Mouse (Mus musculus) brain, embryonic 14.5 days (tissue): Measurements from ENCODE around the gene Efcab3. TPM values are rescaled to one million over a fixed set of nuclear protein-coding genes. Genes with fewer than 3 reads are reported as not detected.

Experiments used
- DNase-seq: peaks from one replicate; pipeline ENCODE4 v3.0.0-alpha.2; 2011; ENCODE audit warnings: low read depth
- CTCF ChIP-seq: fragments of 200-500 bp; IDR thresholded peaks from 2 replicates; pipeline ENCODE4 v1.5.1; 2012; ENCODE audit warnings: inconsistent platforms, mild to moderate bottlenecking, moderate library complexity, borderline replicate concordance; ENCODE audit not compliant: insufficient read depth, insufficient read length; ENCODE audit errors: extremely low read depth
- POLR2A ChIP-seq: fragments of 200-500 bp; IDR thresholded peaks from 2 replicates; pipeline ENCODE4 v1.6.1; 2012; ENCODE audit warnings: mild to moderate bottlenecking, inconsistent platforms, borderline replicate concordance; ENCODE audit not compliant: poor library complexity, insufficient read depth, insufficient read length, severe bottlenecking; ENCODE audit errors: extremely low read depth
- polyA plus RNA-seq: library from polyadenylated mRNA; depleted of rRNA; stranded (reverse); fragments of >200 nt; gene quantifications from 2 replicates; pipeline ENCODE4 v1.2.3, GENCODE M21; 2012

The Efcab3 gene
- polyA plus RNA-seq, 1 experiment: 0.18 TPM

DNA sequence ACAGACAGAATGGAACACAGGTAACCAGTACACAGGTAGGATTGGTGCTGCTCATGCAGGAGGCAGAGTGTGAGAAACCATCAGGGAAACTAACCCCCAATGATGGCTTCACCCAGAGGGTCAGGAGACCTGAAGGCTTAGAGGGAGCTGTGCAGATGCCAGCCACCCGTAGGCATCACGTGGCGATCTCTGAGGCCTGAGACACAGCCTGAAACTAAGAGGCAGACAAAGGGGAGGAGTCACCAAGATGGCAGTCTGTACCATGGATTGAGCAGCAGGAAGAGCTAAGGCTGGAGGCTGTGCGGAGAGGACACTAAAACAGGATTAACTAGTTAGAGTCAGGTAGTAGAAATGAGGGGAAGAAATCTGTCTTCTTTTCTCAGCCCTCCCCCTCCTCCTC, 87.3 kb downstream of the Efcab3 start:
- DNase-seq: peak; percentile 5
- TF ChIP-seq CTCF (no peak), POLR2A (no peak)

- TF ChIP-seq CTCF (no peak), POLR2A (no peak)
- peak; percentile 10 for DNase-seq
These were observed 88.0 kb downstream of the Efcab3 start for GRCm38 (mm10) chr11:105151226-105152016.

DNA sequence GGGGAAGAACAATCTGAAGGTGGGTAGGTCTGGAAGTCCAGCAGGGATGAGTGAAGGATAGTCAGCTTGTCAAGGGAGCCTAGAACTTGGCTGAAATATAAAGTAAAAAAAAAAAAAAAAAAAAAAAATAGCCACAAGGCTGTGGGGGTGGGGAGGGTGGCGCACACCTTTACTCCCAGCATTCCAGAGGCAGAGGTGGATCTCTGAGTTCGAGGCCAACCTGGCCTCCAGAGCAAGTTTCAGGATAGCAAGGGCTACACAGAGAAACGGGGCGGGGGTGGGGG, 88.6 kb downstream of the Efcab3 start:
- DNase-seq: no peak
- TF ChIP-seq POLR2A (no peak), CTCF (no peak)

GRCm38 (mm10) chr11:105152357-105152899, 89.0 kb downstream of the Efcab3 start:
- no peak for DNase-seq
- TF ChIP-seq POLR2A (no peak), CTCF (no peak)

DNA sequence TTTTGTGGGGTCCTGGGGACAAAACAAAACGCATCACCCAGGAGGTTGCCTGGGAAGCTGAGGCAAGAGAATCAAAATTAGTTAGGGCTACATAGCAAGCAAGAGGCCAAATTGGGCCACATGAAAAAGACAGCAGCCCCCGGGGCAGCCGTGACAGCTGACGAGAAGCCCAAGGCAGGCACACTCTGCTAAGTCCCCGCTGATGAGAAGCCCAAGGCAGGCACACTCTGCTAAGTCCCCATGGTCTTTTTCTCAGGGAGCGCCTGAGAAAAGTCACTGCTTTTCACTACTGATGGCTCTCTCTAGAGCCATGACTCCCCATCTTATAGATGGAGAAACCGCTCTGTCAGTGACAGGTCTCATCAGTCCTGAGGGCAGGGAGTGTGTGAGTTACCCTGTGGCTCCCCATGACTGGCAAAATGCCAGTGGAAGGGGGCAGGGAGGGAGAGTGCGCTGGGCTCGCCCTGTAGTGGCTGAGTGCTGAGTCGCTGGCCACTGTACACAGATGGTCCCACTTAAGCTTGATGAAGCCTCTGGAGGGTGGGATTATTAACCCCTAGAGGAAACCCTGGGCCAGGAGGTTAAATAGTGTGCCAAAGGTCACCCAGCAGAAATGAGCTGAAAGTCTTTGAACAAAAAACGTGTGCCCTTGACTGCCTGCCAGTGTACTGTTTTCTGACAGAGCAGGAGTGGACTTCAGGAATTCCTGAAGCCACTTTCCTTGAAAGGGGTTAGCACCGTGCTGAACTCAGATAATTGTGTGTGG, 89.9 kb downstream of the Efcab3 start:
- peak; percentile 50 for DNase-seq
- no peak for TF ChIP-seq CTCF
- TF ChIP-seq POLR2A: no peak

GRCm38 (mm10) chr11:105155915-105156314, 92.5 kb downstream of the Efcab3 start:
- DNase-seq: no peak
- no peak for TF ChIP-seq POLR2A

DNA sequence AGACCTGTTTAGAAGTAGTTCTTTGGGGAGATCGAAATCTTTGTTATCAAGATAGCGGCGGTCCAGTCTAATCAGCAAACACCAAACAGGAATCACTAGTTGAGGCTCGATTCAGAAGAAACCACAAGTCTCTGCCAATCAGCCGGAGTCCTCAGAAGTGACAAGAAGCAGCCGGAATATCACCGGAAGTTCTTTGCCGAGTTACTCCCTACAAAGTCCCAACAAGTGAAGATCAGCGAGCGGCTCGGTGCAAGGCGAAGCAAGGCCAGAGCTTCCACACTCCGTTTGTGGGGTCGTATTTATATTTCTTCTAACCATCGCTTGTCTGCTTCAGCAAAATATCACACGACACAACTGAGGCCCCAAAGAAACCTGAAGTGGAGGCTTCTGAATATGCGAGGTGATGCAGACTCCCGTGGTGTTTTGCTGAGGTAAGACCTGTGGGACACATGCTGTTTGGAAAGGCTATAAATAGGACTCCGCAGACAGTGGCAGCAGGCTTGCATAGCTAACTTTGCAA, 93.4 kb downstream of the Efcab3 start:
- no peak for TF ChIP-seq CTCF
- no peak for TF ChIP-seq POLR2A
- no peak for DNase-seq

- no peak for TF ChIP-seq POLR2A
- no peak for TF ChIP-seq CTCF
- DNase-seq: no peak
These were observed 94.7 kb downstream of the Efcab3 start for GRCm38 (mm10) chr11:105158047-105158446.

DNA sequence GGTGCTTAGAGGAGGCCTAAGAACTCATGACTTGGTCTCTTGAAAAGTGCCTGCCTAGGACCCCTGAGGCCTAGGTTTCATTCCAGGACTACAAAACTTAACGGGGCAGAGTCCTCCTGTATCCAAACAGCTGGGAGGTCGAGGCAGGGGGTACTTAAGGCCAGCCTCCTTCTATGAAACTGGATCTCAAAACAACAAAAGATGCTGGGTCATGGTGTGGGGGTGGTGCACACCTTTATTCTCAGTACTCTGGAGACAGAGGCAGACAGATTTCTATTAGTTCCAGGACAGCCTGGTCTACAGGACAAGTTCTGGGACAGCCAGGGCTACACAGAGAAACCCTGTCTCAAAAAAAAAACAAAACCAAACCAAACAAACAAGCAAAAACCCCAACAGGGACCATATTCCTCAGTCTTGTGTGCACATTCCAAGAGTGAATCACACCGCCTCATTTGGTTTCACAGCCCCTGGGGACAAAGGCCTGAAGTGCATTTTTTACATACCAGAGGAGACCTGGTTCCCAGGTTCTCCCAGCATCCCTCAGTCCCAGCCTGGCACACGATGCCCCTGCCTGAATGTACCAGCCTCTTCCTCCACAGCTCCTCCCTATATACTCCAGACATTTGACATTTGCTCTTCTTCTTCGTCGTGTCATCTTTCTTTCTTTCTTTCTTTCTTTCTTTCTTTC, 96.4 kb downstream of the Efcab3 start:
- no peak for DNase-seq
- TF ChIP-seq POLR2A (no peak), CTCF (no peak)

GRCm38 (mm10) chr11:105161411-105161810, 98.0 kb downstream of the Efcab3 start:
- TF ChIP-seq CTCF: no peak
- no peak for TF ChIP-seq POLR2A
- no peak for DNase-seq

DNA sequence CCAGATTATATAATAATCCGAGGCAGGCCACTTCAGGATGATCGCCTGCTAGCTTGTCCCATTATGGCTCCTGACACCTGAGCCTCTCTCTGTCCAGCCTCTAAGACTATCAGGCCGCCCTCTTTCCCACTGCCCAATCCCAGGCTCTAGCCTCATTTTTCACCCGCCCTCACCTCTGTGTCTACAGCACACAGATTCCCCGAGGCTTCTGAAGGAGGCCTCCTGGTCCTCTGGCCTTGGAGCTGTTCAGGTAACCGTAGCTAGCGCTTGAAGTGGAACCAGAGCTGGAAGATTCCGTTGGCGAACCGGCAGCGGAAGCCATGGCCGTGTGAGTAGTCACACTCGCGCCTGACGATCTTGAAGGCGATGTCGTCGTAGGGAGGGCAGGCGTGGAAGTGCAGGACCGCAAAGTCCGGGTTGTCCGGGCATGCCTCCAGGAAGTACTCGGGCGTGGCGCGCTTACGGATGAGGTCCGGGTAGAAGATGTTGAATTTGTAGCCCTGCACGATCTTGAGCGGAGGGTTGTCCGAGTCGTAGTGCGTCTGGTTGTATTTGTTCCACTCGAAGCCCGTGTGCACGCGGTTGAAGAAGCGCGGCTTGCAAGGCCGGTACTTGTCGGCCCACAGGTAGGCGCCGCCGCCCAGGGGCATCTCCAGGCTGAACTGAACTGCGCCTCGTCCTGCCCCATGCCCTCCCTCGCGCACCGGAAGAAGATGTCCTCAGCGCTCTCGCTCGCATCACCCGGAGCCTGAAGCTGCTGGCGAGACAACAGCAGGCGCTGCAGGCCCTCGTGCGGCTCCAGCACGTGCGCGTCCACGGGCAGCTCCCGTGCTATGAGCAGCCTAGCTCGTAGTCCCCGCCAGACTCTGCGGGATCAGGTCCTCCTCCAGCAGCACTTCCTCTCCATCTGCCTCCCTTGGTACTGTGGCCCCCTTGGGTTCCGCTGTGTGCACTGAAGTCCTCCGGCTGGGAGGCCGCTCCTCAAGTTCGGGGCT, 101.4 kb downstream of the Efcab3 start:
- TF ChIP-seq POLR2A (no peak), CTCF (no peak)
- DNase-seq: no peak
